In genomic region chr10:93325804-93326740, GRCm38 (mm10) we compare ENCODE assay signal across 8 mouse cellular contexts. TPM values are rescaled to one million over a fixed set of nuclear protein-coding genes. Genes with fewer than 3 reads are reported as not detected.
DNase-seq lines count a peak whose midpoint lies in the region; ATAC-seq and TF ChIP-seq lines count a peak whose summit lies in the region.

No protein-coding gene starts in this region.

- H3K27ac ChIP-seq in forebrain, embryonic 10.5 days = peak overlapping the region; percentile 53
- H3K27ac ChIP-seq in forebrain, postnatal 0 days (ENCODE audit: low read depth, low read length) = no peak overlapping the region
- peak overlapping the region; percentile 16; the same call in 1 of the 2 replicates for H3K27ac ChIP-seq in embryonic facial prominence, embryonic 13.5 days

- H3K9ac ChIP-seq in forebrain, postnatal 0 days = no peak overlapping the region
- no peak overlapping the region for H3K9ac ChIP-seq in embryonic facial prominence, embryonic 13.5 days

- H3K4me3 ChIP-seq in forebrain, embryonic 10.5 days = no peak overlapping the region
- no peak overlapping the region for H3K4me3 ChIP-seq in forebrain, postnatal 0 days (ENCODE audit: low read depth, low read length)
- no peak overlapping the region for H3K4me3 ChIP-seq in embryonic facial prominence, embryonic 13.5 days
- H3K4me3 ChIP-seq in megakaryocyte, embryonic 14.5 days (replicated peaks) = peak overlapping the region; percentile 57

- WGBS in forebrain, embryonic 10.5 days = 73% methylated on average over 12 of the region's 12 CpGs
- WGBS in forebrain, postnatal 0 days = 83% methylated on average over 12 of the region's 12 CpGs
- 57% methylated on average over 12 of the region's 12 CpGs for WGBS in embryonic facial prominence, embryonic 13.5 days

- ATAC-seq in forebrain, postnatal 0 days = no peak
- ATAC-seq in embryonic facial prominence, embryonic 13.5 days (ENCODE audit: insufficient number of reproducible peaks, insufficient read depth, low FRiP score, low TSS enrichment, low read depth) = no peak

- TF ChIP-seq CTCF in forebrain, postnatal 0 days (IDR thresholded peaks at IDR 0.05; ENCODE audit: low read depth) = no peak

- no peak for DNase-seq in forebrain, embryonic 10.5 days (ENCODE audit: extremely low spot score, low spot score)
- DNase-seq in forebrain, postnatal 0 days = no peak
- DNase-seq in kidney, postnatal 10 days = peak; percentile 71
- DNase-seq in right cerebral cortex, postnatal 14 days = no peak
- no peak for DNase-seq in left cerebral cortex, postnatal 14 days (ENCODE audit: low spot score in 2 of 2)
- DNase-seq in cerebellum, adult 8-10 months = no peak

- no peaks in the 10 kb centered on the region for H3K36me3 ChIP-seq in forebrain, embryonic 10.5 days (replicated peaks)
- H3K36me3 ChIP-seq in forebrain, postnatal 0 days (ENCODE audit: insufficient read depth) = no peaks in the 10 kb centered on the region
- no peaks in the 10 kb centered on the region for H3K36me3 ChIP-seq in embryonic facial prominence, embryonic 13.5 days
- no peaks in the 10 kb centered on the region for H3K36me3 ChIP-seq in megakaryocyte, embryonic 14.5 days (replicated peaks; ENCODE audit: low read length)

- intact Hi-C loops in left cerebral cortex, postnatal 14 days (cut with DNase I) = no loop called here

- no peaks in the 10 kb centered on the region for H3K27me3 ChIP-seq in forebrain, embryonic 10.5 days (ENCODE audit: poor library complexity, severe bottlenecking)
- no peaks in the 10 kb centered on the region for H3K27me3 ChIP-seq in forebrain, postnatal 0 days (ENCODE audit: insufficient read depth, low read length)
- H3K27me3 ChIP-seq in embryonic facial prominence, embryonic 13.5 days = no peaks in the 10 kb centered on the region
- H3K27me3 ChIP-seq in megakaryocyte, embryonic 14.5 days (replicated peaks) = peaks cover 2% of the 10 kb centered on the region

- no peaks in the 10 kb centered on the region for H3K9me3 ChIP-seq in forebrain, embryonic 10.5 days
- no peaks in the 10 kb centered on the region for H3K9me3 ChIP-seq in forebrain, postnatal 0 days (ENCODE audit: low read length)
- no peaks in the 10 kb centered on the region for H3K9me3 ChIP-seq in embryonic facial prominence, embryonic 13.5 days
- no peaks in the 10 kb centered on the region for H3K9me3 ChIP-seq in megakaryocyte, embryonic 14.5 days

- no peak overlapping the region for H3K4me2 ChIP-seq in forebrain, postnatal 0 days (ENCODE audit: low read depth)
- no peak overlapping the region for H3K4me2 ChIP-seq in embryonic facial prominence, embryonic 13.5 days

- H3K4me1 ChIP-seq in forebrain, embryonic 10.5 days = peaks cover 15% of the 10 kb centered on the region
- H3K4me1 ChIP-seq in forebrain, postnatal 0 days (ENCODE audit: insufficient read depth) = no peaks in the 10 kb centered on the region
- peaks cover 15% of the 10 kb centered on the region; the same call in 1 of the 2 replicates for H3K4me1 ChIP-seq in embryonic facial prominence, embryonic 13.5 days
- peaks cover 24% of the 10 kb centered on the region for H3K4me1 ChIP-seq in megakaryocyte, embryonic 14.5 days

RNA-seq across cellular contexts. Expression of gene Elk3, which starts 15.1 kb away (rescaled TPM):
- polyA plus RNA-seq in forebrain, embryonic 10.5 days (2016; fragmentation: Nextera tagmentation; extraction: Ambion mirVana) = 13.1 and 14.5 TPM in 2 replicates
- 5.1 and 8.8 TPM in 2 replicates for total RNA-seq in forebrain, postnatal 0 days (2014; rRNA removed)
- polyA plus RNA-seq in forebrain, postnatal 0 days (2015; fragmentation: Nextera tagmentation; extraction: Ambion mirVana) = 4.9 and 6.2 TPM in 2 replicates
- polyA plus RNA-seq in embryonic facial prominence, embryonic 13.5 days (2015; fragmentation: Nextera tagmentation; extraction: Ambion mirVana) = 33.9 and 40.0 TPM in 2 replicates
- polyA plus RNA-seq in megakaryocyte, embryonic 14.5 days (2012; ENCODE audit: insufficient read depth, low replicate concordance) = 6.0 and 12.6 TPM in 2 replicates
- 10 to 100 TPM; 15.2 to 16.1 TPM for total RNA-seq in left cerebral cortex, postnatal 14 days (2021)
